Mouse (Mus musculus): Measurements from ENCODE around the gene Patj.

Patj gene

GRCm38 (mm10) chr4:98439261-98440005 lies 43.8 kb downstream of the Patj start:
- in situ Hi-C loops (cut with MboI; ENCODE audit: low pct_unique_long_range_greater_than_20kb in 1 of 2, low sequenced_read_pairs in 2 of 2, unreplicated experiment in 1 of 2), result no loop called here

DNA sequence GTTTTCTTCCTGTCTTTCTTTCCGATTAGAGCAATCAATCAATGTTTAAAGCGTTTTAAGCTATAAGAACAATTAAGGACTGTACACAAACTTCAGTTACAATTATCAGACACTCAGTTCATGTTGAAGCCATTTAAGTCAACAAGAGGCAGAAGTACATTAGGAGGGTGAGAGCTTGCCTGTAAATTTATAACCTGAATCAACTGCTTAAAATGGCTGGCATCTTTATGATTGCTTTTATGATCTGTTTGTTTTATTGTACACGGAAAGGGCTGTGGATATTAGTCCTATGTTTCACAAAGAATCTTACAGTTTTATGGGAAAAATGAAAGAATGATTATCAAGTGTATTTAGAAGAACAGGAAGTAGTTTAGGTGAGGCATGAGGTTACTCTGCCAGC lies 45.7 kb downstream of the Patj start:
- in situ Hi-C loops (cut with MboI; ENCODE audit: low pct_unique_long_range_greater_than_20kb in 1 of 2, low sequenced_read_pairs in 2 of 2, unreplicated experiment in 1 of 2), result no loop called here

GRCm38 (mm10) chr4:98444437-98445139 lies 49.0 kb downstream of the Patj start:
- in situ Hi-C loops (cut with MboI; ENCODE audit: low pct_unique_long_range_greater_than_20kb in 1 of 2, low sequenced_read_pairs in 2 of 2, unreplicated experiment in 1 of 2), result no loop called here

DNA sequence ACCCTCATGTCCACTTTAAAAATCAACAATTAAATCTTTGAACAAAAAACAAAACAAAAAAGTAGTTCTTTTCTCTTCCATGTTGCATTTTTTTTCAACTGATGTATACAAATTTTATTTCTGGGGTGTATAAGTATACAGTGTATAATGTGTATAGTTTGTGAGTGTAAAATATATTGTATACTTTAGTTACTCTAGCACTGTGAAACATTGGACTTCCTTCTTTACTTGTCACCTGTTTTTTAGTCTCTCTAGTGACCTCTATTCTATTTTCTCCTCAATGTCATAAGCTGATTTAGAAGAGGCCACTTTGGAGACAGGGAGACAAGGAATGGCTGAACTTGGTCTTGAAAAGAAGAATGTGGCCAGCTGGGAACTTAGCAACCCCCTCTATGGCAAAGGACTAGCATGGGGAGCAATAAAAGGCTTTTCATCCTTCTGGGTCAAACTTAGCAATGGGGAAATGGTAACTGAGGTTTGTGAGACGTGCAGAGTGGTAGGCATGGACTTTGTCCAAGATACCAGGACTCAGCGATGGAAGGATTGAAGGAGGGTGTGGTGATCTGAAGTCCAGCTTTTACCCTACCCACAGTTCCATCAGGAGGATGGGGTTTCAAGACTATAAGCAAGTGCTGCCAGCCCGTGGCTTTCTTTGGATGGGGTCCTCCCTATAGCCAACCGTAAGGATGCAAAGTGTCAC lies 54.1 kb downstream of the Patj start:
- in situ Hi-C loops (cut with MboI; ENCODE audit: low pct_unique_long_range_greater_than_20kb in 1 of 2, low sequenced_read_pairs in 2 of 2, unreplicated experiment in 1 of 2), result no loop called here

GRCm38 (mm10) chr4:98450308-98450707 lies 54.7 kb downstream of the Patj start:
- in situ Hi-C loops (cut with MboI; ENCODE audit: low pct_unique_long_range_greater_than_20kb in 1 of 2, low sequenced_read_pairs in 2 of 2, unreplicated experiment in 1 of 2), result no loop called here

- in situ Hi-C loops (cut with MboI; ENCODE audit: low pct_unique_long_range_greater_than_20kb in 1 of 2, low sequenced_read_pairs in 2 of 2, unreplicated experiment in 1 of 2), result no loop called here
Measured at GRCm38 (mm10) chr4:98450829-98451228, 55.2 kb downstream of the Patj start.

DNA sequence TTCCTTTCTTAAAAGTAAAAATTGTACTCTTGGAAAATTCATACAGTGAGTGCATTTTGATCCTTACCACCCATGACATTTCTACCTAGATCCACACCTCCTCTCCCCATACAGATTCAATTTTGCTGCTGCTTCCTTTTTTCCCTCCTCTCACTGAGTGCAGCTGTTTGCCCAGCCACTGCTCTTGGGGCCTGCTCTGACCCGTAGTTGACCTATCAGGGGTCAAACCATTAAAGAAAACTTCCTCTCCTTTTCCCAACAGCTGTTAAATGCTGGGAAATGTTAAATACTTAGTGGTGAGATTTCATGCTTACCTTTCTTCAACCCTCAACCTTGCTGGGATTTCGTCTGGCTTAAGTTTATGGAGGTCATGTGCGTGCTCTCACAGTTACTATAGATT lies 55.7 kb downstream of the Patj start:
- in situ Hi-C loops (cut with MboI; ENCODE audit: low pct_unique_long_range_greater_than_20kb in 1 of 2, low sequenced_read_pairs in 2 of 2, unreplicated experiment in 1 of 2), result no loop called here

- in situ Hi-C loops (cut with MboI; ENCODE audit: low pct_unique_long_range_greater_than_20kb in 1 of 2, low sequenced_read_pairs in 2 of 2, unreplicated experiment in 1 of 2), result no loop called here
Measured at GRCm38 (mm10) chr4:98452725-98453124, 57.1 kb downstream of the Patj start.

DNA sequence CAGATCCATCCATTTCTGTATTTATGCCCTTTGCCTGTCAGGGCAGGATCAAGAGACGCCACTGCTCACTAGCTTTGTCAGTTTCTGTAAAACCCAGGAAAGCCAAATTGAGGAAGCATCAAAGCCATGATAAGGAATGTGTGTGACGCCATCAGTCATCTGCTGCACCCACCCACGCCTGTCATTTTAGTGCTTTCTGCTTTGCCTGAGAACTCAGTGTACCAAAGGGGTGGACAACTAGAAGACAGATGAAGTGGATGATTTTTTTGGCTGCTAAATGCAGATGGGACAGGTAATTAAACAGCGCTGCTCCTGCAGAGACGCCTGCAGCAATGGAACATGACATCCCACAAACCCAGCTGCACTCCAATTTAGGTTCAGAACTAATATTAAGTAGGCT lies 57.6 kb downstream of the Patj start:
- in situ Hi-C loops (cut with MboI; ENCODE audit: low pct_unique_long_range_greater_than_20kb in 1 of 2, low sequenced_read_pairs in 2 of 2, unreplicated experiment in 1 of 2), result no loop called here

DNA sequence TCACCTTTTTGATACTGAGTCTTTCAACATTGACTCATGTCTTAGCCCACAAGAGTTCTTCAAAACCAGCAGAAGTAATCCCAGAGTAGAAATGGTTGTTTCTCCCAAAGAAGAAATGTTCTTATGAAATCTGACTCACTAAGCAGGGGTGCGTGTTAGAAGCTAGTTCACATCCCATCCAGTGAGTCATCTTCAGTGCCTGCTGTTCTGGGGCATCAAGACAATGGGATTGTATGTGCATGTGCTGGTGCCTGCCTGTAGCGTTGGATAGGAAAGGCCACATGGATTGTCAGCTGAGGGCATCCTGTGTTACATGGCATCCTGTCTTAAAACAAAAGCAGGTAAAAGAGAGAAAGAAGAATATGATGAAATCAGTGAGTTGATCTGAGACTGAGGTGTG lies 59.8 kb downstream of the Patj start:
- in situ Hi-C loops (cut with MboI; ENCODE audit: low pct_unique_long_range_greater_than_20kb in 1 of 2, low sequenced_read_pairs in 2 of 2, unreplicated experiment in 1 of 2), result no loop called here

GRCm38 (mm10) chr4:98455910-98456309 lies 60.3 kb downstream of the Patj start:
- in situ Hi-C loops (cut with MboI; ENCODE audit: low pct_unique_long_range_greater_than_20kb in 1 of 2, low sequenced_read_pairs in 2 of 2, unreplicated experiment in 1 of 2), result no loop called here

GRCm38 (mm10) chr4:98461804-98462341 lies 66.3 kb downstream of the Patj start:
- in situ Hi-C loops (cut with MboI; ENCODE audit: low pct_unique_long_range_greater_than_20kb in 1 of 2, low sequenced_read_pairs in 2 of 2, unreplicated experiment in 1 of 2), result no loop called here

DNA sequence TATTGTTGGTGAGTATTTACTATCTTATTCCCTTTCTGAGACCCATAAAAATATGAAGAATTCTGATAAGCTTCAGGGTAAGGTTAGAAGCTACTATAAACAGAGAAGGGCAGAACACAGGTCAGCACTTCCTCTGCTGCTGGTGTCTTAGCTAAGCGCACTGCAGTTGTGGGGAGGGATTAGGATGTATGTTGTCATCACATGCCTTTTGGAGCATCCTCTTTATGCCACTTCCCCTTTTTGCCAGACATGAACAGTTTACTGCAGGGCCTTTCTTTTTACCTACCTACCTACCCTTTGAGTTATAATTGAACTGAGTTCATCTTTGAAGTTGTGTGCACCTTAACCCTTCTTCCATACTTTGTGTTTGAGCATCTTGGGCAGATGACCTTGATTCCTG lies 69.9 kb downstream of the Patj start:
- in situ Hi-C loops (cut with MboI; ENCODE audit: low pct_unique_long_range_greater_than_20kb in 1 of 2, low sequenced_read_pairs in 2 of 2, unreplicated experiment in 1 of 2), result no loop called here

- in situ Hi-C loops (cut with MboI; ENCODE audit: low pct_unique_long_range_greater_than_20kb in 1 of 2, low sequenced_read_pairs in 2 of 2, unreplicated experiment in 1 of 2), result no loop called here
Measured at GRCm38 (mm10) chr4:98465886-98466285, 70.3 kb downstream of the Patj start.

DNA sequence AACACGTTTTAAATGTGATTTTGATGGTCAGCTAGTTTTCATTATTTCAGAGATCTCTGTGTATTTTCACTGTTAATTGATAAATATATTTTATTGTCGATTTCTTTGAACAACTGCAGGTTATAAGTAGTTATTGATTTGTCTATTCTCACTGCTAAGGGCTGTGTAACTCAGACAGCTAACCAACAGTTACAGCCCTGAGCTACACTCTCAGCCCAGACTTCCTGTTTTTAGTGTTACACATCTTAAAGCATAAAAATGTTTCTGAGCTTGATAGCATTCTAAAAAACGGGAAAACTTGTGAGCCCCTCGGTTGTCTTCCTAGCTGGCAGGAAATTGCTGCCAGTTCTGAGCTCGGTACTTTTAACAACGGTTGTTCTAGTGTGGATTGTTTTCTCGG lies 75.8 kb downstream of the Patj start:
- in situ Hi-C loops (cut with MboI; ENCODE audit: low pct_unique_long_range_greater_than_20kb in 1 of 2, low sequenced_read_pairs in 2 of 2, unreplicated experiment in 1 of 2), result no loop called here

- in situ Hi-C loops (cut with MboI; ENCODE audit: low pct_unique_long_range_greater_than_20kb in 1 of 2, low sequenced_read_pairs in 2 of 2, unreplicated experiment in 1 of 2), result no loop called here
Measured at GRCm38 (mm10) chr4:98473491-98473890, 77.9 kb downstream of the Patj start.

DNA sequence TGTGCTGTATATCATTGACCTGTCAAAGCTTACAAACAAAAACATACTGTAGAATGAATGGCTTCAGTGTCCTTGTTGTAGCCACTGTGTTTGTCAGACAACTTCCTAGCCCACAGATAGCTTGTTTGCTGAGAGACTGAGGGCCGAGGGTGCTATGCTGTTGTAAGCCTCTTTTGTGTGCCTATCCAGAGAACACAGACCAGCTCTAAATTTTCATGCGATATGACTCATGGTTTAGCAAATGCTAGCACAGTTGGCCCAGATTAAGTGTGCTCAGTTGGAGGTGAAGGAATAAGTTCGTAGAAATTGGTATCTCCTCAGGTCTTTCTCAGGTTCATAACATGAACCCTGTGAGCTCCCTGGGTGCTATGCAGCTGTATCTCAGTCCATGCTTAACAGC lies 82.4 kb downstream of the Patj start:
- in situ Hi-C loops (cut with MboI; ENCODE audit: low pct_unique_long_range_greater_than_20kb in 1 of 2, low sequenced_read_pairs in 2 of 2, unreplicated experiment in 1 of 2), result loop anchor here in 1 of 2 experiments (25.0 kb wide), 1 partner anchor 209 kb away; no protein-coding TSS in a partner anchor

DNA sequence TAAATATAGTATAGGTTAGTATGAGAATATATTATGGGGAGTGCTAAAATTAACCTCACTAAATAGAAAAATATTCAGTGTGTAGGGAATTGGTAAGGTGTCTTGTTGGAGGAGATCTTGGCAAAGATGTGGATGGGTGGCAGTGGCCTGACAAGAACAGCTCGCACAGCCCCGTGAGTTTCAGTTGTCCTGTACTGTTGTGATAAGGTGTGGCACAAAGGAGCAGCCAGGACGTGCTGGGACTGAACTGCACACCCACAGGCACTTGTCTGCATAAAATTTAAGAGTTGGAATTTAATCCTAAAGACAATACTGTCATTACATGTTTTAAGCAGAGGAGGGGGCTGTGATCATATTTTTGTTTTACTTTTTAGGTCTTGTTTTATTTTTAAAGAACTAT lies 90.9 kb downstream of the Patj start:
- in situ Hi-C loops (cut with MboI; ENCODE audit: low pct_unique_long_range_greater_than_20kb in 1 of 2, low sequenced_read_pairs in 2 of 2, unreplicated experiment in 1 of 2), result loop anchor here in 1 of 2 experiments (25.0 kb wide), 1 partner anchor 201 kb away; no protein-coding TSS in a partner anchor

GRCm38 (mm10) chr4:98486901-98487300 lies 91.3 kb downstream of the Patj start:
- in situ Hi-C loops (cut with MboI; ENCODE audit: low pct_unique_long_range_greater_than_20kb in 1 of 2, low sequenced_read_pairs in 2 of 2, unreplicated experiment in 1 of 2), result loop anchor here in 1 of 2 experiments (25.0 kb wide), 1 partner anchor 200 kb away; no protein-coding TSS in a partner anchor
